Mouse (Mus musculus) heart, embryonic 11.5 days (tissue): ENCODE data around the gene Evi2b. TPM values are rescaled to one million over a fixed set of nuclear protein-coding genes. Genes with fewer than 3 reads are reported as not detected.

Experiments
- ATAC-seq: fragments of 200-750 bp; cut with Nextera tagmentation; replicated peaks from 2 replicates; pipeline ENCODE4 v1.8.0; 2017; ENCODE audit warnings: moderate library complexity; ENCODE audit not compliant: insufficient number of reproducible peaks, low FRiP score, low TSS enrichment
- H3K27ac ChIP-seq: fragments of 300-500 bp; sonication (generic); 2 replicates; pipeline ENCODE4 v1.5.1; 2014; ENCODE audit warnings: mild to moderate bottlenecking, low read depth, low read length
- H3K27me3 ChIP-seq: fragments of 300-500 bp; sonication (generic); 2 replicates; pipeline ENCODE4 v1.6.1; 2014; ENCODE audit warnings: mild to moderate bottlenecking, low read length, mixed read lengths; ENCODE audit not compliant: control insufficient read depth, insufficient read depth
- H3K36me3 ChIP-seq: fragments of 300-500 bp; sonication (generic); 2 replicates; pipeline ENCODE4 v1.6.1; 2014; ENCODE audit warnings: mild to moderate bottlenecking, low read length, moderate library complexity, mixed read lengths; ENCODE audit not compliant: control insufficient read depth, insufficient read depth
- H3K4me1 ChIP-seq: fragments of 300-500 bp; sonication (generic); 2 replicates; pipeline ENCODE4 v1.6.1; 2014; ENCODE audit warnings: low read length; ENCODE audit not compliant: control insufficient read depth, insufficient read depth
- H3K4me2 ChIP-seq: fragments of 300-500 bp; sonication (generic); 2 replicates; pipeline ENCODE4 v1.6.1; 2014; ENCODE audit warnings: mild to moderate bottlenecking, moderate library complexity
- H3K4me3 ChIP-seq: fragments of 300-500 bp; sonication (generic); 2 replicates; pipeline ENCODE4 v1.5.1; 2014; ENCODE audit warnings: low read depth, low read length
- H3K9ac ChIP-seq: fragments of 300-500 bp; sonication (generic); 2 replicates; pipeline ENCODE4 v1.6.1; 2014; ENCODE audit warnings: mild to moderate bottlenecking, low read depth, low read length, moderate library complexity
- H3K9me3 ChIP-seq: fragments of 300-500 bp; sonication (generic); replicated peaks from 2 replicates; pipeline ENCODE4 v1.6.1; 2016; ENCODE audit warnings: low read length; ENCODE audit not compliant: control insufficient read depth
- WGBS: fragments of 180-500 bp; shearing (Covaris S2); extraction: QIAGEN DNeasy Blood & Tissue Kit; methylation state at CpG from one replicate; pipeline ENCODE4 v1.1.7; 2014; ENCODE audit not compliant: insufficient replicate concordance; 5-methylcytosine and 5-hydroxymethylcytosine counted together
- polyA plus RNA-seq: library from polyadenylated mRNA; unstranded; fragments of >200 nt; fragmentation: Nextera tagmentation; extraction: Ambion mirVana; gene quantifications from 2 replicates; pipeline ENCODE4 v1.2.1, GENCODE M21; 2014

The Evi2b gene
- polyA plus RNA-seq = 0.54 and 0.99 TPM in 2 replicates

DNA sequence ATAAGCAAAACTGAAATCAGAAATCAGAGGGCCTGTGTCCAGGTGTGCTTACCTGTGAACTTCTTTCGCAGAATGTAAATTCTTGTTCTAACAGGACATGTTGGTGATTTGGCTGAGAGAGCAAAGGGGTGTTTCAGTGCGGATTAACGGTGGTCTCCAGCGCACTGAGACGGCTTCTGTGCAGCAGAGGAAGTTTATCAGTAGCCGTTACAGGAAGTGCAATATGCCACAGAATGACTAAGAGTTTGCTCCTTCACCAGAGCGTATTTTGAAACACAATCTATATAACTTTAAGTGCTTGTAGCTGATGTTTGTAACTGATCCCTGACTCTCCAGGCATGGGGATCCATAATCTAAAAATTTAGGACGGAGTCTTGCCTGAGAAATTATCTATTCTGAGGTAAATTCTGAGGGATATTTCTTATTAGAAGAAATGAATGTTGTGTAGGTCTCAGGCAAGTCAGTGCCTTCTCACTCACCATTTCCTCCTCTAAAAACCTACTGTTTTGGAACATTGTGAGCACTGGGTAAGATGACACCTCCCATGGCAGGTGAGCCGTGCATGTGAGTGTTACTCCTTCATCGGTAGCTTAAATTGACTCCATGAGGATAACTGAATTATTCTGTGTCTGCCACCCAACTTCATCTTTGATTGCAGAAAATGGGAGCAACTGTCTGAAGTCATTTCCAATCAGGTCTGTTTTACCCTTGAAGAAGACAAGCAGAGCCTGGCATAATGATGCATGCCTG is at the start of gene Evi2b:
Gene Evi2b, minus strand, starts transcription at position 203 of the 750 bp plus-strand sequence.
- Histone ChIP-seq H3K9ac (no peak within 1 kb of the TSS), H3K4me2 (no peak within 1 kb of the TSS), H3K4me1 (peaks cover 5% of the 10 kb centered on the region), H3K9me3 (no peaks in the 10 kb centered on the region), H3K36me3 (0 out of 2 replicates have a peak, but pooled peaks cover 4% of the 10 kb centered on the region), H3K4me3 (no peak within 1 kb of the TSS), H3K27me3 (no peaks in the 10 kb centered on the region), H3K27ac (no peak within 1 kb of the TSS)
- 71% methylated on average over 10 of the region's 10 CpGs for WGBS
- no peak for ATAC-seq

- H3K36me3 ChIP-seq = peaks cover 20% of the 10 kb centered on the region
- H3K27ac ChIP-seq = no peak overlapping the region
- no peaks in the 10 kb centered on the region for H3K9me3 ChIP-seq
- peaks cover 6% of the 10 kb centered on the region for H3K4me1 ChIP-seq
- H3K27me3 ChIP-seq = no peaks in the 10 kb centered on the region
- ATAC-seq = no peak
- H3K4me2 ChIP-seq = no peak overlapping the region
- no peak overlapping the region for H3K4me3 ChIP-seq
- no peak overlapping the region for H3K9ac ChIP-seq
- 92% methylated on average over 2 of the region's 2 CpGs for WGBS
These were observed 46.8 kb upstream of the Evi2b start for GRCm38 (mm10) chr11:79570319-79570718.

DNA sequence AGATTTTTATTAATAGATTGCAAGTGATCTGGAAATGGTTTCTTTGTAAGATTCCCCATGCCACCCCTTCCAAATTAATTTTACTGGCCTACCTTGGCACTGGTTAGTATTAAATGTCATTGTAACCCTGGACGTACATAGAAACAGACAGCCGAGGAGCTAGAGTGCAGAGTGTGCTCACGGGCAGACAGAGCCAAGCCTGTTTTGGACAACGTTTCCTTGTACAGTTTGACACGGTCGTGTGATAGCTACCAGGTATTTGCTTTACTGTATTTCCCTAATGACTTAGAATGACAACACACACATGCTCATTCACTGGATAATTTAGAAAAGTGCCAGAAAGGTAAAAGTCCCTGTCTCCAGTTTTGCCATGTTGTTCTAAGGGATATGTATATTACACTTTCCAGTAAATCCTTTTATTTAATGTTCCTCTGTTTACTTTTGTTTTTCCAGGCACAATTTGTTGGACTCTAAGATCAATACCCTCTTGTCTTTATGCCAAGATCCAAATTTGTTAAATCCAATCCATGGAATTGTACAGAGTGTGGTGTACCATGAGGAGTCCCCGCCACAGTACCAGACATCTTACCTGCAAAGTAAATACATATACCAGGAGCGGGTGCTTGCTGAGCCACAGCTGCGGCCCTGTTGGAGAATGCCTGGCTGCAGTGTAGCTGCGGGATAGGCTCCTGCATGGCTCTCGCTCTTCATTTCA is 44.8 kb upstream of the Evi2b start:
- no peak overlapping the region for H3K9ac ChIP-seq
- H3K4me2 ChIP-seq = no peak overlapping the region
- H3K27me3 ChIP-seq = no peaks in the 10 kb centered on the region
- 87% methylated on average over 11 of the region's 11 CpGs for WGBS
- H3K36me3 ChIP-seq = peaks cover 25% of the 10 kb centered on the region
- no peaks in the 10 kb centered on the region for H3K4me1 ChIP-seq
- no peaks in the 10 kb centered on the region for H3K9me3 ChIP-seq
- ATAC-seq = no peak
- H3K27ac ChIP-seq = no peak overlapping the region
- no peak overlapping the region for H3K4me3 ChIP-seq

GRCm38 (mm10) chr11:79566947-79567346 is 43.4 kb upstream of the Evi2b start:
- no peak for ATAC-seq
- no peak overlapping the region for H3K4me2 ChIP-seq
- WGBS = 44% methylated on average over 1 of the region's 1 CpGs
- H3K27ac ChIP-seq = no peak overlapping the region
- H3K9me3 ChIP-seq = no peaks in the 10 kb centered on the region
- H3K9ac ChIP-seq = no peak overlapping the region
- no peaks in the 10 kb centered on the region for H3K27me3 ChIP-seq
- H3K4me1 ChIP-seq = no peaks in the 10 kb centered on the region
- peaks cover 25% of the 10 kb centered on the region for H3K36me3 ChIP-seq
- no peak overlapping the region for H3K4me3 ChIP-seq

DNA sequence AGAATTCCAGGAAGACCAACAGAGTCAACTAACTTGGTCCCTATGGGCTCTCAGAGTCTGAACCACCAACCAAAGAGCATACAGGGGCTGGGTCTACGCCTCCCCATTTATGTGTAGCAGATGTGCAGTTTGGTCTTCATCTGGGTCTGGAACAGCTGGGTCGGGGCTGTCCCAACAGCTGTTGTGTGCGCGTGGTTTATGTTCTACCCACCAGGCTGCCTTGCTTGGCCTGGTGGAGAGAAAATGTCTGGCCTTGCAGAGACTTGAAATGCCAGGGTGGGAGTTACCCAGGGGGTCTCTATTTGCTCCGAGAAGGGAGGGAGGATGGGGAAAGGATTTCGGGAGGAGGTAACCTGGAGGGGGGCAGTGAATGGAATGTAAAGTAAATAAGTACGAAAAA is 39.9 kb upstream of the Evi2b start:
- Histone ChIP-seq H3K4me3 (no peak overlapping the region), H3K36me3 (peaks cover 19% of the 10 kb centered on the region), H3K9me3 (no peaks in the 10 kb centered on the region), H3K9ac (no peak overlapping the region), H3K27ac (no peak overlapping the region), H3K27me3 (no peaks in the 10 kb centered on the region), H3K4me2 (no peak overlapping the region), H3K4me1 (no peaks in the 10 kb centered on the region)
- 88% methylated on average over 7 of the region's 7 CpGs for WGBS
- ATAC-seq = no peak

- H3K9ac ChIP-seq = no peak overlapping the region
- ATAC-seq = no peak
- no peaks in the 10 kb centered on the region for H3K27me3 ChIP-seq
- no peaks in the 10 kb centered on the region for H3K9me3 ChIP-seq
- no peak overlapping the region for H3K27ac ChIP-seq
- H3K36me3 ChIP-seq = peaks cover 10% of the 10 kb centered on the region
- no peak overlapping the region for H3K4me2 ChIP-seq
- H3K4me3 ChIP-seq = no peak overlapping the region
- 86% methylated on average over 4 of the region's 4 CpGs for WGBS
- no peaks in the 10 kb centered on the region for H3K4me1 ChIP-seq
These were observed 37.0 kb upstream of the Evi2b start for GRCm38 (mm10) chr11:79560536-79560935.

GRCm38 (mm10) chr11:79552622-79553021 is 29.1 kb upstream of the Evi2b start:
- ATAC-seq = no peak
- H3K27ac ChIP-seq = no peak overlapping the region
- peaks cover 18% of the 10 kb centered on the region for H3K36me3 ChIP-seq
- H3K4me3 ChIP-seq = no peak overlapping the region
- H3K4me1 ChIP-seq = no peaks in the 10 kb centered on the region
- H3K9ac ChIP-seq = no peak overlapping the region
- 38% methylated on average over 1 of the region's 1 CpGs for WGBS
- H3K27me3 ChIP-seq = no peaks in the 10 kb centered on the region
- H3K4me2 ChIP-seq = no peak overlapping the region
- no peaks in the 10 kb centered on the region for H3K9me3 ChIP-seq

GRCm38 (mm10) chr11:79536293-79536692 is 12.7 kb upstream of the Evi2b start:
- no peak overlapping the region for H3K27ac ChIP-seq
- H3K9ac ChIP-seq = no peak overlapping the region
- peaks cover 4% of the 10 kb centered on the region; the same call in 1 of the 2 replicates for H3K36me3 ChIP-seq
- WGBS = 88% methylated on average over 3 of the region's 3 CpGs
- no peak overlapping the region for H3K4me2 ChIP-seq
- no peak for ATAC-seq
- no peak overlapping the region for H3K4me3 ChIP-seq
- H3K9me3 ChIP-seq = no peaks in the 10 kb centered on the region
- H3K4me1 ChIP-seq = peaks cover 8% of the 10 kb centered on the region; the same call in 1 of the 2 replicates
- no peaks in the 10 kb centered on the region for H3K27me3 ChIP-seq
